Mouse (Mus musculus) heart, embryonic 14.5 days (tissue): ENCODE results near the gene Skil. TPM values are rescaled to one million over a fixed set of nuclear protein-coding genes. Genes with fewer than 3 reads are reported as not detected.

ENCODE experiments used
- ATAC-seq: fragments of 200-750 bp; cut with Nextera tagmentation; 2 replicates; pipeline ENCODE4 v1.8.0; 2017; ENCODE audit warnings: low read depth, moderate TSS enrichment; ENCODE audit not compliant: insufficient number of reproducible peaks, insufficient read depth, low FRiP score
- H3K27ac ChIP-seq, 2 experiments: fragments of 200-500 bp in 1 of 2; fragments of 300-500 bp in 1 of 2; sonication (generic) in 1 of 2; replicated peaks in 1 of 2; 2 replicates each; pipeline ENCODE4 v1.5.1; 2012 to 2014; ENCODE audit warnings: low read depth in 2 of 2, low read length in 2 of 2, control low read depth in 1 of 2, mild to moderate bottlenecking in 1 of 2, mixed read lengths in 1 of 2; ENCODE audit not compliant: control insufficient read depth in 1 of 2, insufficient read depth in 1 of 2
- H3K27me3 ChIP-seq: fragments of 300-500 bp; sonication (generic); 2 replicates; pipeline ENCODE4 v1.6.1; 2014; ENCODE audit warnings: mild to moderate bottlenecking, low read length, control low read depth; ENCODE audit not compliant: control insufficient read depth, insufficient read depth
- H3K36me3 ChIP-seq: fragments of 300-500 bp; sonication (generic); 2 replicates; pipeline ENCODE4 v1.6.1; 2014; ENCODE audit warnings: mild to moderate bottlenecking, control low read depth, low read length, mixed read lengths; ENCODE audit not compliant: control insufficient read depth, insufficient read depth
- H3K4me1 ChIP-seq, 2 experiments: fragments of 200-500 bp in 1 of 2; fragments of 300-500 bp in 1 of 2; sonication (generic) in 1 of 2; 2 replicates each; pipeline ENCODE4 v1.6.1; 2012 to 2014; ENCODE audit warnings: low read length in 2 of 2, control low read depth in 1 of 2, mixed read lengths in 1 of 2; ENCODE audit not compliant: control insufficient read depth in 2 of 2, insufficient read depth in 2 of 2
- H3K4me2 ChIP-seq: fragments of 300-500 bp; sonication (generic); 2 replicates; pipeline ENCODE4 v1.6.1; 2014; ENCODE audit warnings: mild to moderate bottlenecking, low read length
- H3K4me3 ChIP-seq, 2 experiments: fragments of 200-500 bp in 1 of 2; fragments of 300-500 bp in 1 of 2; sonication (generic) in 1 of 2; 2 replicates each; pipeline ENCODE4 v1.5.1; 2012 to 2014; ENCODE audit warnings: low read length in 2 of 2, mild to moderate bottlenecking in 2 of 2, control low read depth in 1 of 2, low read depth in 1 of 2, moderate library complexity in 1 of 2; ENCODE audit not compliant: control insufficient read depth in 1 of 2, insufficient read depth in 1 of 2
- H3K9ac ChIP-seq: fragments of 300-500 bp; sonication (generic); 2 replicates; pipeline ENCODE4 v1.6.1; 2014; ENCODE audit warnings: mild to moderate bottlenecking, low read length
- H3K9me3 ChIP-seq: fragments of 300-500 bp; sonication (generic); 2 replicates; pipeline ENCODE4 v1.6.1; 2016; ENCODE audit warnings: low read length, control low read depth; ENCODE audit not compliant: control insufficient read depth
- WGBS: fragments of 180-500 bp; shearing (Covaris S2); extraction: QIAGEN DNeasy Blood & Tissue Kit; methylation state at CpG from one replicate; pipeline ENCODE4 v1.1.7; 2014; 5-methylcytosine and 5-hydroxymethylcytosine counted together
- polyA plus RNA-seq: library from polyadenylated mRNA; unstranded; fragments of >200 nt; fragmentation: Nextera tagmentation; extraction: Ambion mirVana; gene quantifications from 2 replicates; pipeline ENCODE4 v1.2.1, GENCODE M21; 2014

The Skil gene
- polyA plus RNA-seq, 1 experiment from 2014 or later, result 19.0 TPM

- Histone ChIP-seq H3K4me1 (peaks cover 4 to 7% of the 10 kb centered on the region in 2 experiments; a peak in 2 of 4 replicates), H3K27me3 (peaks cover 25% of the 10 kb centered on the region), H3K4me2 (no peak overlapping the region), H3K36me3 (no peaks in the 10 kb centered on the region), H3K9ac (no peak overlapping the region), H3K4me3 (no peak overlapping the region), H3K9me3 (no peaks in the 10 kb centered on the region), H3K27ac (no peak overlapping the region)
- no peak for ATAC-seq
- 63% methylated on average over 7 of the region's 7 CpGs for WGBS
These were observed 53.7 kb downstream of the Skil start for GRCm38 (mm10) chr3:31148595-31148994.

GRCm38 (mm10) chr3:31149706-31150105 is 54.8 kb downstream of the Skil start, which contains the start of gene Cldn11:
TSS of gene Cldn11 (plus strand) at chr3:31149920.
- H3K4me1 ChIP-seq, result peaks cover 4 to 7% of the 10 kb centered on the region in 2 experiments; a peak in 2 of 4 replicates
- peak within 1 kb of the TSS; percentile 78 for H3K4me2 ChIP-seq
- peak within 1 kb of the TSS; percentile 36 to 40 for H3K4me3 ChIP-seq
- peak within 1 kb of the TSS; percentile 56 for H3K9ac ChIP-seq
- whole genome bisulfite sequencing, result under 1% methylated on average over 30 of the region's 33 CpGs
- H3K36me3 ChIP-seq, result no peaks in the 10 kb centered on the region
- no peaks in the 10 kb centered on the region for H3K9me3 ChIP-seq
- peak; percentile 64 for ATAC-seq
- H3K27me3 ChIP-seq, result peaks cover 25% of the 10 kb centered on the region
- H3K27ac ChIP-seq, result no peak within 1 kb of the TSS

GRCm38 (mm10) chr3:31152108-31152507 is 57.2 kb downstream of the Skil start:
- H3K27me3 ChIP-seq, result peaks cover 22% of the 10 kb centered on the region
- 58% methylated on average over 6 of the region's 6 CpGs for WGBS
- no peaks in the 10 kb centered on the region for H3K9me3 ChIP-seq
- H3K4me3 ChIP-seq, result no peak overlapping the region
- peaks cover 4% of the 10 kb centered on the region in 2 experiments; a peak in 2 of 4 replicates for H3K4me1 ChIP-seq
- H3K27ac ChIP-seq, result no peak overlapping the region
- no peaks in the 10 kb centered on the region for H3K36me3 ChIP-seq
- no peak for ATAC-seq
- H3K9ac ChIP-seq, result no peak overlapping the region
- no peak overlapping the region for H3K4me2 ChIP-seq

- H3K27me3 ChIP-seq, result no peaks in the 10 kb centered on the region; the same call in 1 of the 2 replicates
- no peak overlapping the region for H3K27ac ChIP-seq
- no peaks in the 10 kb centered on the region for H3K4me1 ChIP-seq
- H3K4me2 ChIP-seq, result no peak overlapping the region
- no peaks in the 10 kb centered on the region for H3K36me3 ChIP-seq
- H3K9ac ChIP-seq, result no peak overlapping the region
- WGBS, result 53% methylated on average over 3 of the region's 3 CpGs
- no peak overlapping the region for H3K4me3 ChIP-seq
- H3K9me3 ChIP-seq, result no peaks in the 10 kb centered on the region
- no peak for ATAC-seq
These were observed 61.3 kb downstream of the Skil start for GRCm38 (mm10) chr3:31156126-31156525.

- no peak for ATAC-seq
- H3K4me2 ChIP-seq, result no peak overlapping the region
- WGBS, result 55% methylated on average over 15 of the region's 15 CpGs
- no peak overlapping the region for H3K9ac ChIP-seq
- no peaks in the 10 kb centered on the region for H3K36me3 ChIP-seq
- no peaks in the 10 kb centered on the region for H3K9me3 ChIP-seq
- no peak overlapping the region for H3K4me3 ChIP-seq
- no peaks in the 10 kb centered on the region for H3K4me1 ChIP-seq
- H3K27ac ChIP-seq, result no peak overlapping the region
- H3K27me3 ChIP-seq, result no peaks in the 10 kb centered on the region
These were observed 62.9 kb downstream of the Skil start for GRCm38 (mm10) chr3:31157776-31158175.

- Histone ChIP-seq H3K9me3 (no peaks in the 10 kb centered on the region), H3K36me3 (no peaks in the 10 kb centered on the region), H3K27ac (no peak overlapping the region), H3K4me2 (no peak overlapping the region), H3K4me1 (no peaks in the 10 kb centered on the region), H3K9ac (no peak overlapping the region), H3K27me3 (no peaks in the 10 kb centered on the region), H3K4me3 (no peak overlapping the region)
- ATAC-seq, result no peak
- WGBS, result 85% methylated on average over 10 of the region's 10 CpGs
These were observed 65.2 kb downstream of the Skil start for GRCm38 (mm10) chr3:31160046-31160445.

- Histone ChIP-seq H3K27ac (no peak overlapping the region), H3K4me1 (no peaks in the 10 kb centered on the region), H3K36me3 (no peaks in the 10 kb centered on the region), H3K9me3 (no peaks in the 10 kb centered on the region), H3K4me3 (no peak overlapping the region), H3K4me2 (no peak overlapping the region), H3K9ac (no peak overlapping the region), H3K27me3 (no peaks in the 10 kb centered on the region)
- 51% methylated on average over 6 of the region's 6 CpGs for WGBS
- ATAC-seq, result no peak
These were observed 66.5 kb downstream of the Skil start for GRCm38 (mm10) chr3:31161336-31161735.

- Histone ChIP-seq H3K27ac (no peak overlapping the region), H3K36me3 (no peaks in the 10 kb centered on the region), H3K9ac (no peak overlapping the region), H3K27me3 (no peaks in the 10 kb centered on the region), H3K9me3 (no peaks in the 10 kb centered on the region), H3K4me2 (no peak overlapping the region), H3K4me3 (no peak overlapping the region), H3K4me1 (no peaks in the 10 kb centered on the region; a peak in 1 of 4 replicates)
- no peak for ATAC-seq
- 85% methylated on average over 14 of the region's 14 CpGs for WGBS
These were observed 68.0 kb downstream of the Skil start for GRCm38 (mm10) chr3:31162860-31163259.
